Mouse (Mus musculus): ENCODE measurements around the gene Abi3.

GRCm38 (mm10) chr11:95810828-95811227 is 31.4 kb downstream of the Abi3 start:
- TF ChIP-seq CTCF (IDR thresholded peaks at IDR 0.05; ENCODE audit: extremely low read depth, insufficient read depth, insufficient read length, insufficient replicate concordance) (no peak), POLR2A (IDR thresholded peaks at IDR 0.05; ENCODE audit: low read depth, low read length) (no peak)
